Mouse (Mus musculus): Measurements from ENCODE around the gene Glmp.
"Not testable (repeated sequence)": the region's sequence is repeated elsewhere in the genome, so short reads cannot be mapped to it uniquely, and the experiment has no call there.

Gene Glmp

GRCm38 (mm10) chr3:88376644-88377043 is 51.8 kb downstream of the Glmp start:
- not testable (repeated sequence) for DNase-seq (ENCODE audit: low spot score)

- DNase-seq (ENCODE audit: low spot score): not testable (repeated sequence)
Measured at GRCm38 (mm10) chr3:88378599-88378998, 53.8 kb downstream of the Glmp start, which contains the start of gene Bglap2. Bglap2 (minus strand) TSS chr3:88378699.
